Mouse (Mus musculus) G1E-ER4 (cell line): ENCODE measurements around the gene Olfr740. TPM values are rescaled to one million over a fixed set of nuclear protein-coding genes. Genes with fewer than 3 reads are reported as not detected.

ENCODE experiments used
- GATA1 ChIP-seq: IDR thresholded peaks from one replicate; pipeline ENCODE4 v1.8.0; 2012; ENCODE audit warnings: low read length, inconsistent platforms
- polyA plus RNA-seq: library from polyadenylated mRNA; stranded (reverse); fragments of >175 nt; gene quantifications from 2 replicates; pipeline ENCODE4 v1.2.3, GENCODE M21; 2012

The Olfr740 gene
- polyA plus RNA-seq, result not detected in 2 replicates

- no peak for TF ChIP-seq GATA1
Measured at GRCm38 (mm10) chr14:50445245-50445644, at the start of gene Olfr740. Olfr740 (plus strand) TSS chr14:50445545.

- no peak for TF ChIP-seq GATA1
Measured at GRCm38 (mm10) chr14:50407268-50407667, 38.1 kb upstream of the Olfr740 start, which contains the start of gene Olfr738. Olfr738 (plus strand) TSS chr14:50407568.

GRCm38 (mm10) chr14:50418326-50418725 lies 27.0 kb upstream of the Olfr740 start, which contains the start of gene Olfr739:
Olfr739 (plus strand) TSS chr14:50418626.
- no peak for TF ChIP-seq GATA1

GRCm38 (mm10) chr14:50472438-50472837 lies 27.1 kb downstream of the Olfr740 start, which contains the start of gene Olfr741:
Olfr741 (plus strand) TSS chr14:50472738.
- no peak for TF ChIP-seq GATA1

GRCm38 (mm10) chr14:50478406-50478805 lies 33.1 kb downstream of the Olfr740 start:
- TF ChIP-seq GATA1, result no peak

GRCm38 (mm10) chr14:50503300-50503699 lies 58.0 kb downstream of the Olfr740 start, which contains the start of gene Olfr742:
Olfr742 (plus strand) TSS chr14:50503600.
- TF ChIP-seq GATA1, result no peak

Other genes starting within 250 kb of the Olfr740 start
- not detected in 2 replicates for gene Olfr731, start 203.7 kb upstream of the Olfr740 start, polyA plus RNA-seq
- not detected in 2 replicates for gene Olfr732, start 161.3 kb upstream of the Olfr740 start, polyA plus RNA-seq
- not detected in 2 replicates for gene Olfr733, start 144.0 kb upstream of the Olfr740 start, polyA plus RNA-seq
- not detected in 2 replicates for gene Olfr734, start 118.8 kb upstream of the Olfr740 start, polyA plus RNA-seq
- gene Olfr735, start 96.7 kb upstream of the Olfr740 start, polyA plus RNA-seq, result not detected in 2 replicates
- not detected in 2 replicates for gene Tlr11, start 87.6 kb upstream of the Olfr740 start, polyA plus RNA-seq
- gene Olfr736, start 64.4 kb upstream of the Olfr740 start, polyA plus RNA-seq, result not detected in 2 replicates
- gene Olfr738, start 38.0 kb upstream of the Olfr740 start, polyA plus RNA-seq, result not detected in 2 replicates
- gene Olfr739, start 26.9 kb upstream of the Olfr740 start, polyA plus RNA-seq, result not detected in 2 replicates
- not detected in 2 replicates for gene Olfr741, start 27.2 kb downstream of the Olfr740 start, polyA plus RNA-seq
- not detected in 2 replicates for gene Olfr742, start 58.1 kb downstream of the Olfr740 start, polyA plus RNA-seq
- not detected in 2 replicates for gene Olfr743, start 76.3 kb downstream of the Olfr740 start, polyA plus RNA-seq
- not detected in 2 replicates for gene Olfr744, start 169.3 kb downstream of the Olfr740 start, polyA plus RNA-seq
- gene Olfr745, start 193.8 kb downstream of the Olfr740 start, polyA plus RNA-seq, result not detected in 2 replicates
- not detected in 2 replicates for gene Olfr746, start 201.5 kb downstream of the Olfr740 start, polyA plus RNA-seq
- gene Olfr747, start 247.7 kb downstream of the Olfr740 start, polyA plus RNA-seq, result not detected in 2 replicates